Mouse (Mus musculus) heart, postnatal 0 days (tissue): ENCODE data around the gene Frmd6.

Source experiments
- CTCF ChIP-seq: IDR thresholded peaks from 2 replicates; pipeline ENCODE4 v1.5.1; 2016; ENCODE audit warnings: antibody characterized with exemption, control low read depth, low read depth
- EP300 ChIP-seq: IDR thresholded peaks from 2 replicates; pipeline ENCODE4 v1.6.1; 2016; ENCODE audit warnings: antibody characterized with exemption, low read depth

- TF ChIP-seq CTCF, result no peak
- TF ChIP-seq EP300, result no peak
These were observed 2.6 kb downstream of the Frmd6 start for GRCm38 (mm10) chr12:70827901-70828271.
